Mouse (Mus musculus): Measurements from ENCODE around the gene Ddx20.

The Ddx20 gene

GRCm38 (mm10) chr3:105687324-105688060 is at the start of gene Ddx20:
Ddx20 (minus strand) TSS chr3:105687574.
- DNase-seq (ENCODE audit: low spot score), result peak; percentile 92

GRCm38 (mm10) chr3:105737070-105737469 is 49.7 kb upstream of the Ddx20 start:
- no peak for DNase-seq (ENCODE audit: low spot score)

- no peak for DNase-seq (ENCODE audit: low spot score)
Measured at GRCm38 (mm10) chr3:105736148-105736547, 48.8 kb upstream of the Ddx20 start.

- DNase-seq (ENCODE audit: low spot score), result no peak
Measured at GRCm38 (mm10) chr3:105735285-105735684, 47.9 kb upstream of the Ddx20 start.

GRCm38 (mm10) chr3:105733538-105733937 is 46.2 kb upstream of the Ddx20 start:
- DNase-seq (ENCODE audit: low spot score), result no peak

- DNase-seq (ENCODE audit: low spot score), result no peak
Measured at GRCm38 (mm10) chr3:105732360-105732759, 45.0 kb upstream of the Ddx20 start.

GRCm38 (mm10) chr3:105726037-105726436 is 38.7 kb upstream of the Ddx20 start:
- DNase-seq (ENCODE audit: low spot score), result no peak

GRCm38 (mm10) chr3:105722510-105722909 is 35.1 kb upstream of the Ddx20 start:
- no peak for DNase-seq (ENCODE audit: low spot score)

- DNase-seq (ENCODE audit: low spot score), result no peak
Measured at GRCm38 (mm10) chr3:105721681-105722201, 34.4 kb upstream of the Ddx20 start.

GRCm38 (mm10) chr3:105720514-105720913 is 33.1 kb upstream of the Ddx20 start:
- no peak for DNase-seq (ENCODE audit: low spot score)

- DNase-seq (ENCODE audit: low spot score), result no peak
Measured at GRCm38 (mm10) chr3:105719979-105720378, 32.6 kb upstream of the Ddx20 start.

GRCm38 (mm10) chr3:105718746-105719145 is 31.4 kb upstream of the Ddx20 start:
- no peak for DNase-seq (ENCODE audit: low spot score)

- no peak for DNase-seq (ENCODE audit: low spot score)
Measured at GRCm38 (mm10) chr3:105717856-105718555, 30.6 kb upstream of the Ddx20 start.

- no peak for DNase-seq (ENCODE audit: low spot score)
Measured at GRCm38 (mm10) chr3:105716353-105717000, 29.1 kb upstream of the Ddx20 start.

GRCm38 (mm10) chr3:105714820-105715167 is 27.4 kb upstream of the Ddx20 start:
- no peak for DNase-seq (ENCODE audit: low spot score)

- DNase-seq (ENCODE audit: low spot score), result no peak
Measured at GRCm38 (mm10) chr3:105714091-105714819, 26.9 kb upstream of the Ddx20 start.

- no peak for DNase-seq (ENCODE audit: low spot score)
Measured at GRCm38 (mm10) chr3:105712827-105713226, 25.5 kb upstream of the Ddx20 start.

- DNase-seq (ENCODE audit: low spot score), result no peak
Measured at GRCm38 (mm10) chr3:105711741-105712140, 24.4 kb upstream of the Ddx20 start.

- no peak for DNase-seq (ENCODE audit: low spot score)
Measured at GRCm38 (mm10) chr3:105710246-105710645, 22.9 kb upstream of the Ddx20 start.

- DNase-seq (ENCODE audit: low spot score), result no peak
Measured at GRCm38 (mm10) chr3:105707590-105707989, 20.2 kb upstream of the Ddx20 start.

- no peak for DNase-seq (ENCODE audit: low spot score)
Measured at GRCm38 (mm10) chr3:105706366-105707020, 19.1 kb upstream of the Ddx20 start.

GRCm38 (mm10) chr3:105705561-105705960 is 18.2 kb upstream of the Ddx20 start:
- no peak for DNase-seq (ENCODE audit: low spot score)

Measured in ovary, postnatal 36 days (tissue).